Mouse (Mus musculus): ENCODE measurements around the gene Mmel1. TPM values are rescaled to one million over a fixed set of nuclear protein-coding genes. Genes with fewer than 3 reads are reported as not detected.

The Mmel1 gene
- polyA plus RNA-seq, 1 experiment from 2014 or later, result 0.13 TPM

- H3K4me3 ChIP-seq (ENCODE audit: low read depth, low read length), result no peak overlapping the region
- WGBS, result 93% methylated on average over 5 of the region's 5 CpGs
- H3K9me3 ChIP-seq (ENCODE audit: low read depth, low read length), result no peaks in the 10 kb centered on the region
- no peaks in the 10 kb centered on the region for H3K4me1 ChIP-seq (ENCODE audit: insufficient read depth)
- H3K27ac ChIP-seq (ENCODE audit: low read depth), result no peak overlapping the region
- H3K36me3 ChIP-seq (ENCODE audit: insufficient read depth), result no peaks in the 10 kb centered on the region
- ATAC-seq (ENCODE audit: insufficient read depth) (no peak), DNase-seq (no peak)
- H3K27me3 ChIP-seq (ENCODE audit: insufficient read depth, low read length), result no peaks in the 10 kb centered on the region
- no peak for TF ChIP-seq CTCF (IDR thresholded peaks at IDR 0.05; ENCODE audit: low read depth)
- H3K9ac ChIP-seq, result no peak overlapping the region
- H3K4me2 ChIP-seq, result no peak overlapping the region
Measured at GRCm38 (mm10) chr4:154941831-154942230, 72.4 kb downstream of the Mmel1 start.

- Histone ChIP-seq H3K4me2 (no peak overlapping the region), H3K27me3 (ENCODE audit: insufficient read depth, low read length) (no peaks in the 10 kb centered on the region), H3K27ac (ENCODE audit: low read depth) (no peak overlapping the region), H3K9me3 (ENCODE audit: low read depth, low read length) (no peaks in the 10 kb centered on the region), H3K4me1 (ENCODE audit: insufficient read depth) (no peaks in the 10 kb centered on the region), H3K36me3 (ENCODE audit: insufficient read depth) (no peaks in the 10 kb centered on the region), H3K4me3 (ENCODE audit: low read depth, low read length) (no peak overlapping the region), H3K9ac (no peak overlapping the region)
- ATAC-seq (ENCODE audit: insufficient read depth) (no peak), DNase-seq (no peak)
- 78% methylated on average over 10 of the region's 10 CpGs for WGBS
- no peak for TF ChIP-seq CTCF (IDR thresholded peaks at IDR 0.05; ENCODE audit: low read depth)
Measured at GRCm38 (mm10) chr4:154942632-154943322, 73.4 kb downstream of the Mmel1 start.

GRCm38 (mm10) chr4:154943323-154944039 is 74.1 kb downstream of the Mmel1 start:
- Histone ChIP-seq H3K4me2 (no peak overlapping the region), H3K27me3 (ENCODE audit: insufficient read depth, low read length) (peaks cover 3% of the 10 kb centered on the region; the same call in 1 of the 2 replicates), H3K36me3 (ENCODE audit: insufficient read depth) (no peaks in the 10 kb centered on the region), H3K4me1 (ENCODE audit: insufficient read depth) (no peaks in the 10 kb centered on the region), H3K9me3 (ENCODE audit: low read depth, low read length) (no peaks in the 10 kb centered on the region), H3K9ac (no peak overlapping the region), H3K4me3 (ENCODE audit: low read depth, low read length) (no peak overlapping the region), H3K27ac (ENCODE audit: low read depth) (no peak overlapping the region)
- no peak for DNase-seq
- TF ChIP-seq CTCF (IDR thresholded peaks at IDR 0.05; ENCODE audit: low read depth), result no peak
- WGBS, result 79% methylated on average over 6 of the region's 6 CpGs
- ATAC-seq (ENCODE audit: insufficient read depth), result no peak

- peaks cover 9% of the 10 kb centered on the region for H3K27me3 ChIP-seq (ENCODE audit: insufficient read depth, low read length)
- TF ChIP-seq CTCF (IDR thresholded peaks at IDR 0.05; ENCODE audit: low read depth), result peak; percentile 95
- H3K9ac ChIP-seq, result no peak overlapping the region
- ATAC-seq (ENCODE audit: insufficient read depth), result peak; percentile 75
- H3K9me3 ChIP-seq (ENCODE audit: low read depth, low read length), result no peaks in the 10 kb centered on the region
- 13% methylated on average over 2 of the region's 2 CpGs for WGBS
- DNase-seq, result peak; percentile 92
- no peak overlapping the region for H3K4me3 ChIP-seq (ENCODE audit: low read depth, low read length)
- no peaks in the 10 kb centered on the region for H3K4me1 ChIP-seq (ENCODE audit: insufficient read depth)
- no peak overlapping the region for H3K4me2 ChIP-seq
- no peak overlapping the region for H3K27ac ChIP-seq (ENCODE audit: low read depth)
- no peaks in the 10 kb centered on the region for H3K36me3 ChIP-seq (ENCODE audit: insufficient read depth)
Measured at GRCm38 (mm10) chr4:154944121-154944590, 74.8 kb downstream of the Mmel1 start.

Other genes with a start within 250 kb of the Mmel1 start
- 19.4 and 21.4 TPM in 2 replicates for gene Prdm16, start 232.7 kb upstream of the Mmel1 start, polyA plus RNA-seq (2014; fragmentation: Nextera tagmentation; extraction: Ambion mirVana)
- gene Actrt2, start 201.7 kb upstream of the Mmel1 start, polyA plus RNA-seq (2014; fragmentation: Nextera tagmentation; extraction: Ambion mirVana), result not detected in 2 replicates
- gene Ttc34, start 32.1 kb upstream of the Mmel1 start, polyA plus RNA-seq (2014; fragmentation: Nextera tagmentation; extraction: Ambion mirVana), result 0.12 and 0.30 TPM in 2 replicates
- gene Fam213b, start 29.6 kb downstream of the Mmel1 start, polyA plus RNA-seq (2014; fragmentation: Nextera tagmentation; extraction: Ambion mirVana), result 37.4 and 39.9 TPM in 2 replicates
- 0.78 and 0.85 TPM in 2 replicates for gene Tnfrsf14, start 59.0 kb downstream of the Mmel1 start, polyA plus RNA-seq (2014; fragmentation: Nextera tagmentation; extraction: Ambion mirVana)
- gene Hes5, start 91.3 kb downstream of the Mmel1 start, polyA plus RNA-seq (2014; fragmentation: Nextera tagmentation; extraction: Ambion mirVana), result 0.14 and 0.15 TPM in 2 replicates
- 49.3 and 51.0 TPM in 2 replicates for gene Pank4, start 94.5 kb downstream of the Mmel1 start, polyA plus RNA-seq (2014; fragmentation: Nextera tagmentation; extraction: Ambion mirVana)
- gene Plch2, start 187.2 kb downstream of the Mmel1 start, polyA plus RNA-seq (2014; fragmentation: Nextera tagmentation; extraction: Ambion mirVana), result 5.2 and 6.7 TPM in 2 replicates
- 7.0 and 9.4 TPM in 2 replicates for gene Pex10, start 197.4 kb downstream of the Mmel1 start, polyA plus RNA-seq (2014; fragmentation: Nextera tagmentation; extraction: Ambion mirVana)
- 160 and 177 TPM in 2 replicates for gene Rer1, start 216.8 kb downstream of the Mmel1 start, polyA plus RNA-seq (2014; fragmentation: Nextera tagmentation; extraction: Ambion mirVana)
- 5.2 TPM in 2 replicates for gene Morn1, start 217.0 kb downstream of the Mmel1 start, polyA plus RNA-seq (2014; fragmentation: Nextera tagmentation; extraction: Ambion mirVana)

All from lung, embryonic 14.5 days (tissue).